Mouse (Mus musculus) CH12.LX (cell line): ENCODE results near the gene Grcc10. TPM values are rescaled to one million over a fixed set of nuclear protein-coding genes. Genes with fewer than 3 reads are reported as not detected.

Experiments used
- DNase-seq: peaks from one replicate; pipeline ENCODE4 v3.0.0-alpha.2; 2013; ENCODE audit errors: extremely low read depth
- H3K27ac ChIP-seq: 2 replicates; pipeline ENCODE4 v1.5.1; 2012; ENCODE audit warnings: low read depth, mild to moderate bottlenecking, control low read depth, moderate library complexity; ENCODE audit not compliant: insufficient read depth
- H3K27me3 ChIP-seq: replicated peaks from 2 replicates; pipeline ENCODE3; 2012; ENCODE audit warnings: inconsistent platforms
- H3K36me3 ChIP-seq, 2 experiments: replicated peaks in 1 of 2; 2 replicates each; pipeline versions ENCODE3 to v1.6.1; 2012; ENCODE audit warnings: inconsistent platforms in 1 of 2, low read length in 1 of 2, mild to moderate bottlenecking in 1 of 2, mixed read lengths in 1 of 2, moderate library complexity in 1 of 2; ENCODE audit not compliant: control insufficient read depth in 1 of 2, insufficient read depth in 1 of 2
- H3K4me1 ChIP-seq, 2 experiments: 2 replicates each; pipeline ENCODE4 v1.6.1; 2012; ENCODE audit warnings: inconsistent platforms in 1 of 2, moderate library complexity in 1 of 2; ENCODE audit not compliant: insufficient read depth in 2 of 2, control insufficient read depth in 1 of 2
- H3K4me2 ChIP-seq: 2 replicates; pipeline ENCODE4 v1.6.1; 2012; ENCODE audit warnings: low read depth, mild to moderate bottlenecking, control low read depth; ENCODE audit not compliant: poor library complexity, insufficient read depth, severe bottlenecking
- H3K4me3 ChIP-seq, 3 experiments: fragments of 150-350 bp in 1 of 3; sonication (generic) in 1 of 3; replicated peaks in 1 of 3; 2 replicates each; pipeline versions ENCODE3 to v1.5.1; 2011 to 2012; ENCODE audit warnings: low read depth in 2 of 3, low read length in 2 of 3, mild to moderate bottlenecking in 2 of 3, moderate library complexity in 2 of 3, control low read depth in 1 of 3, improper control_type of control experiment in 1 of 3, inconsistent platforms in 1 of 3, mixed read lengths in 1 of 3; ENCODE audit not compliant: poor library complexity in 1 of 3
- H3K79me2 ChIP-seq: replicated peaks from 2 replicates; pipeline ENCODE4 v1.6.1; 2012; ENCODE audit warnings: mild to moderate bottlenecking, moderate library complexity; ENCODE audit not compliant: control insufficient read depth, poor library complexity, insufficient read depth, severe bottlenecking; ENCODE audit errors: extremely low read depth
- H3K9ac ChIP-seq: 2 replicates; pipeline ENCODE4 v1.6.1; 2012; ENCODE audit warnings: low read depth, mild to moderate bottlenecking, control low read depth, moderate library complexity; ENCODE audit not compliant: insufficient read depth
- H3K9me3 ChIP-seq: replicated peaks from 2 replicates; pipeline ENCODE3; 2012; ENCODE audit warnings: low read length, inconsistent platforms, mixed read lengths
- CHD2 ChIP-seq: IDR thresholded peaks from 2 replicates; pipeline ENCODE4 v1.6.1; 2011; ENCODE audit warnings: low read length, improper control_type of control experiment
- CTCF ChIP-seq, 2 experiments: IDR thresholded peaks in 1 of 2; conservative IDR thresholded peaks in 1 of 2; 2 replicates each; pipeline ENCODE4 v1.5.1; 2011 to 2012; ENCODE audit warnings: low read depth in 2 of 2, low read length in 2 of 2, improper control_type of control experiment in 1 of 2, inconsistent platforms in 1 of 2, mild to moderate bottlenecking in 1 of 2, moderate library complexity in 1 of 2
- ELF1 ChIP-seq: IDR thresholded peaks from 2 replicates; pipeline ENCODE4 v1.6.1; 2014; ENCODE audit warnings: low read depth, mild to moderate bottlenecking, inconsistent platforms, low read length, improper control_type of control experiment
- EP300 ChIP-seq: IDR thresholded peaks from 2 replicates; pipeline ENCODE4 v1.6.1; 2011; ENCODE audit warnings: low read length, improper control_type of control experiment
- GABPA ChIP-seq: IDR thresholded peaks from 2 replicates; pipeline ENCODE4 v1.6.1; 2012; ENCODE audit warnings: low read depth, low read length, improper control_type of control experiment, inconsistent platforms; ENCODE audit not compliant: insufficient replicate concordance
- HCFC1 ChIP-seq: IDR thresholded peaks from 2 replicates; pipeline ENCODE4 v1.6.1; 2012; ENCODE audit warnings: low read depth, mild to moderate bottlenecking, inconsistent platforms, low read length, improper control_type of control experiment
- IRF4 ChIP-seq: IDR thresholded peaks from 2 replicates; pipeline ENCODE4 v1.6.1; 2014; ENCODE audit warnings: low read depth, mild to moderate bottlenecking, inconsistent platforms, low read length, improper control_type of control experiment
- KAT2A ChIP-seq: IDR thresholded peaks from 2 replicates; pipeline ENCODE4 v1.6.1; 2012; ENCODE audit warnings: low read length, improper control_type of control experiment, inconsistent platforms; ENCODE audit not compliant: insufficient replicate concordance
- MXI1 ChIP-seq: IDR thresholded peaks from 2 replicates; pipeline ENCODE4 v1.6.1; 2011; ENCODE audit warnings: mild to moderate bottlenecking, low read depth, low read length, improper control_type of control experiment
- MYC ChIP-seq: IDR thresholded peaks from 2 replicates; pipeline ENCODE4 v1.6.1; 2011; ENCODE audit warnings: low read depth, mild to moderate bottlenecking, improper control_type of control experiment, low read length
- NELFE ChIP-seq: IDR thresholded peaks from 2 replicates; pipeline ENCODE4 v1.6.1; 2011; ENCODE audit warnings: low read depth, low read length, improper control_type of control experiment
- POLR2A ChIP-seq: IDR thresholded peaks from 2 replicates; pipeline ENCODE4 v1.6.1; 2011; ENCODE audit warnings: low read depth, mild to moderate bottlenecking, improper control_type of control experiment, low read length
- POLR2AphosphoS2 ChIP-seq: IDR thresholded peaks from 2 replicates; pipeline ENCODE4 v1.6.1; 2011; ENCODE audit warnings: low read depth, low read length, improper control_type of control experiment
- RAD21 ChIP-seq: IDR thresholded peaks from 2 replicates; pipeline ENCODE4 v1.6.1; 2011; ENCODE audit warnings: low read depth, mild to moderate bottlenecking, low read length, improper control_type of control experiment, moderate library complexity
- SIN3A ChIP-seq: IDR thresholded peaks from 2 replicates; pipeline ENCODE4 v1.6.1; 2012; ENCODE audit warnings: low read length, improper control_type of control experiment, inconsistent platforms
- SMC3 ChIP-seq: IDR thresholded peaks from 2 replicates; pipeline ENCODE4 v1.6.1; 2011; ENCODE audit warnings: low read depth, low read length, improper control_type of control experiment
- TBP ChIP-seq: conservative IDR thresholded peaks from 2 replicates; pipeline ENCODE4 v1.6.1; 2011; ENCODE audit warnings: low read depth, low read length, improper control_type of control experiment
- TCF12 ChIP-seq: IDR thresholded peaks from 2 replicates; pipeline ENCODE4 v1.6.1; 2014; ENCODE audit warnings: low read depth, mild to moderate bottlenecking, inconsistent platforms, low read length, improper control_type of control experiment
- UBTF ChIP-seq: IDR thresholded peaks from 2 replicates; pipeline ENCODE4 v1.6.1; 2012; ENCODE audit warnings: low read depth, mild to moderate bottlenecking, inconsistent platforms, low read length, improper control_type of control experiment, moderate library complexity
- dilution Hi-C: fragments of 300-500 bp; cut with MboI; formaldehyde crosslinking; loops from 2 replicates; pipeline ENCODE4 v1.14.3; 2020; ENCODE audit warnings: low sequenced_read_pairs; ENCODE audit not compliant: extremely low pct_unique_long_range_greater_than_20kb, extremely low pct_ligation_motif_present
- in situ Hi-C: fragments of 300-500 bp; cut with MboI; formaldehyde crosslinking; loops from 3 replicates; pipeline ENCODE4 v1.14.3; 2019; ENCODE audit warnings: low sequenced_read_pairs, low pct_ligation_motif_present, low pct_unique_long_range_greater_than_20kb, mixed read lengths
- polyA plus RNA-seq: library from polyadenylated mRNA; unstranded; fragments of >175 nt; gene quantifications from 2 replicates; pipeline ENCODE4 v1.2.1, GENCODE M21; 2012; ENCODE audit warnings: low read depth; ENCODE audit not compliant: insufficient read length
- total RNA-seq, 2 experiments: library from RNA; depleted of rRNA; stranded (reverse); fragments of 300-350 nt in 1 of 2; fragments of >200 nt in 1 of 2; gene quantifications; 2 replicates each; pipeline ENCODE4 v1.2.3; 2012 to 2014

Gene Grcc10
- total and polyA plus RNA-seq, 3 experiments = 64.3 to 197 (median 88.4) TPM

DNA sequence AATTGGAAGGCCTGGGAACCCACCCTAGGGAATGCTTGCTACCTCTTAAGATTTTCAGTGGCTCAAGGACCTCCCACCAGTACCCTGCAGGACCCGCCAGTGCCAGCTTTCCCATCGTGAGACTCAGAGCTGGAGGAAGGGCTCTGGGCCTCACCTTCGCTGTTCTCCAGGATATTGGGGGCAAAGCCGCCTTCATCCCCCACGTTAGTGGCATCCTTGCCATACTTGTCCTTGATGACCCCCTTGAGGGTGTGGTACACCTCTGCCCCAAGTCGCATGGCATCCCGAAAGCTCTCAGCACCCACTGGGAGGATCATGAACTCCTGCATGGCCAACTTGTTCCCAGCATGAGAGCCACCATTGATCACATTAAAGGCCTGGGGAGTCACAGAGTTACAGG lies 24.8 kb upstream of the Grcc10 start:
- Histone ChIP-seq H3K4me2 (no peak overlapping the region), H3K4me3 (no peak overlapping the region), H3K36me3 (peaks cover 31 to 63% of the 10 kb centered on the region in 2 experiments), H3K9ac (no peak overlapping the region), H3K79me2 (no peaks in the 10 kb centered on the region), H3K27me3 (peaks cover 6% of the 10 kb centered on the region), H3K27ac (no peak overlapping the region), H3K4me1 (peaks cover 7 to 33% of the 10 kb centered on the region in 2 experiments), H3K9me3 (no peaks in the 10 kb centered on the region)
- TF ChIP-seq NELFE (no peak), UBTF (no peak), KAT2A (no peak), SIN3A (no peak), MXI1 (no peak), EP300 (no peak)
- in situ Hi-C loops (no loop called here), dilution Hi-C loops (no loop called here)
- no peak for DNase-seq

DNA sequence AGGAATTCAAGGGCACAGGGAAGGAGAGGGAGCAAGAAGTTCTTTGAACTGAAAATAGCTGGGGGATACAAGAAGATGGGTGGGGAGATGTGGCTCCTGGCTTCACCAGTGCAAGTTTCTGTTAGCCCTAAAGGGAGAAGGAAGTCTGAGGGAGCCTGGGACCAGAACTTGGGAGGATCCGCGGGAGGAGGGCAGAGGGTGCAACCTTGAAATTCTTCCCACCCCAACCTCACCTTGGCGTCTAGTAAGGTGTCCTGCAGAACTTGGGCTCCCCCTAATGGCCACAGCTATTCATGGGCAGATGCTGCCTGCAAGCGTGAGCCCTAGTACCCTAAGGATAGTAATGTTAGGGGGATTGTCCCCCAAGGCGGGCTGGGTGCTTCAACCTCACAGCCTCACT lies 18.1 kb upstream of the Grcc10 start:
- Histone ChIP-seq H3K27ac (no peak overlapping the region), H3K36me3 (peaks cover 19 to 48% of the 10 kb centered on the region in 2 experiments), H3K79me2 (peaks cover 6% of the 10 kb centered on the region; the same call in 1 of the 2 replicates), H3K9me3 (no peaks in the 10 kb centered on the region), H3K4me2 (peak overlapping the region; percentile 79), H3K4me1 (peaks cover 5 to 38% of the 10 kb centered on the region in 2 experiments), H3K4me3 (peak overlapping the region in 1 of 3 experiments; percentile 12), H3K9ac (peak overlapping the region; percentile 65), H3K27me3 (no peaks in the 10 kb centered on the region)
- DNase-seq = peak; percentile 91
- dilution Hi-C loops (no loop called here), in situ Hi-C loops (no loop called here)
- peak; percentile 70 for TF ChIP-seq HCFC1
- no peak for TF ChIP-seq SIN3A
- peak; percentile 86 for TF ChIP-seq SMC3
- peak; percentile 43; the same call in 1 of the 2 replicates for TF ChIP-seq POLR2A
- 0 out of 2 replicates have a peak, but pooled peaks have one; percentile 6 for TF ChIP-seq TCF12
- TF ChIP-seq ELF1 = 0 out of 2 replicates have a peak, but pooled peaks have one; percentile 18
- TF ChIP-seq GABPA = no peak
- peak; percentile 95 for TF ChIP-seq RAD21
- peak; percentile 30; the same call in 1 of the 2 replicates for TF ChIP-seq IRF4
- TF ChIP-seq UBTF = 0 out of 2 replicates have a peak, but pooled peaks have one; percentile 40
- peak; percentile 91 to 98 for TF ChIP-seq CTCF (conservative IDR thresholded peaks at IDR 0.05 in 1 of 2, IDR thresholded peaks at IDR 0.05 in 1 of 2; ENCODE audit: low read depth in 2 of 2, low read length in 2 of 2)
- TF ChIP-seq CHD2 = no peak
- no peak for TF ChIP-seq KAT2A
- TF ChIP-seq TBP = no peak
- peak; percentile 56; the same call in 1 of the 2 replicates for TF ChIP-seq POLR2AphosphoS2
- TF ChIP-seq MYC = peak; percentile 45; the same call in 1 of the 2 replicates
